Mouse (Mus musculus): ENCODE data around the gene Coq2. TPM values are rescaled to one million over a fixed set of nuclear protein-coding genes. Genes with fewer than 3 reads are reported as not detected.

The Coq2 gene
- polyA plus RNA-seq, 1 experiment, result 35.8 TPM

- no peak for TF ChIP-seq POLR2A (IDR thresholded peaks at IDR 0.05; ENCODE audit: insufficient read length, low read depth)
- no peak for TF ChIP-seq USF1 (IDR thresholded peaks at IDR 0.05; ENCODE audit: low read depth)
- TF ChIP-seq MYOG (IDR thresholded peaks at IDR 0.05; ENCODE audit: control insufficient read depth in 1 of 3, insufficient read depth in 1 of 3, insufficient read length in 2 of 3, low read depth in 2 of 3), result no peak
- TF ChIP-seq TCF12 (IDR thresholded peaks at IDR 0.05; ENCODE audit: insufficient read depth, poor library complexity, severe bottlenecking), result no peak
- TF ChIP-seq SRF (IDR thresholded peaks at IDR 0.05; ENCODE audit: control insufficient read depth, insufficient read length, low read depth), result no peak
- no peak for TF ChIP-seq TCF3 (IDR thresholded peaks at IDR 0.05; ENCODE audit: insufficient read length, low read depth)
- TF ChIP-seq REST (IDR thresholded peaks at IDR 0.05; ENCODE audit: insufficient read depth, insufficient read length), result no peak
- Histone ChIP-seq H3K27me3 (ENCODE audit: control insufficient read depth, insufficient read depth, insufficient read length) (no peaks in the 10 kb centered on the region), H3K4me3 (no peak overlapping the region), H3ac (ENCODE audit: control insufficient read depth, insufficient read length) (no peak overlapping the region), H3K4me2 (ENCODE audit: low read depth) (peak overlapping the region; percentile 15), H3K79me2 (ENCODE audit: control insufficient read depth, insufficient read depth) (no peaks in the 10 kb centered on the region), H3K36me3 (ENCODE audit: control insufficient read depth, insufficient read depth) (no peaks in the 10 kb centered on the region)
Observed at GRCm38 (mm10) chr5:100636794-100637544, 38.0 kb downstream of the Coq2 start.

- H3K36me3 ChIP-seq (ENCODE audit: control insufficient read depth, insufficient read depth), result no peaks in the 10 kb centered on the region
- no peaks in the 10 kb centered on the region for H3K79me2 ChIP-seq (ENCODE audit: control insufficient read depth, insufficient read depth)
- no peaks in the 10 kb centered on the region for H3K27me3 ChIP-seq (ENCODE audit: control insufficient read depth, insufficient read depth, insufficient read length)
- H3K4me2 ChIP-seq (ENCODE audit: low read depth), result no peak overlapping the region
- no peak overlapping the region for H3K4me3 ChIP-seq
- no peak overlapping the region for H3ac ChIP-seq (ENCODE audit: control insufficient read depth, insufficient read length)
- TF ChIP-seq POLR2A (IDR thresholded peaks at IDR 0.05; ENCODE audit: insufficient read length, low read depth), result no peak
Observed at GRCm38 (mm10) chr5:100635908-100636307, 39.0 kb downstream of the Coq2 start.

GRCm38 (mm10) chr5:100634885-100635478 is 40.0 kb downstream of the Coq2 start:
- H3K4me3 ChIP-seq, result no peak overlapping the region
- H3K27me3 ChIP-seq (ENCODE audit: control insufficient read depth, insufficient read depth, insufficient read length), result no peaks in the 10 kb centered on the region
- H3ac ChIP-seq (ENCODE audit: control insufficient read depth, insufficient read length), result no peak overlapping the region
- TF ChIP-seq USF1 (IDR thresholded peaks at IDR 0.05; ENCODE audit: low read depth) (no peak), MYOD1 (IDR thresholded peaks at IDR 0.05; ENCODE audit: control insufficient read depth in 1 of 3, insufficient read length in 2 of 3, low read depth in 2 of 3) (no peak), TCF3 (IDR thresholded peaks at IDR 0.05; ENCODE audit: insufficient read length, low read depth) (no peak), SRF (IDR thresholded peaks at IDR 0.05; ENCODE audit: control insufficient read depth, insufficient read length, low read depth) (no peak), MAX (IDR thresholded peaks at IDR 0.05; ENCODE audit: low read depth) (no peak), CEBPB (IDR thresholded peaks at IDR 0.05; ENCODE audit: insufficient read depth, poor library complexity, severe bottlenecking) (no peak), REST (IDR thresholded peaks at IDR 0.05; ENCODE audit: insufficient read depth, insufficient read length) (no peak), MYOG (IDR thresholded peaks at IDR 0.05; ENCODE audit: control insufficient read depth in 1 of 3, insufficient read depth in 1 of 3, insufficient read length in 2 of 3, low read depth in 2 of 3) (no peak), TCF12 (IDR thresholded peaks at IDR 0.05; ENCODE audit: insufficient read depth, poor library complexity, severe bottlenecking) (no peak), POLR2AphosphoS2 (IDR thresholded peaks at IDR 0.05; ENCODE audit: insufficient read length, low read depth) (no peak), POLR2A (IDR thresholded peaks at IDR 0.05; ENCODE audit: insufficient read length, low read depth) (no peak), E2F4 (IDR thresholded peaks at IDR 0.05; ENCODE audit: insufficient read depth) (no peak)
- H3K79me2 ChIP-seq (ENCODE audit: control insufficient read depth, insufficient read depth), result no peaks in the 10 kb centered on the region
- no peak overlapping the region for H3K4me2 ChIP-seq (ENCODE audit: low read depth)
- no peaks in the 10 kb centered on the region for H3K36me3 ChIP-seq (ENCODE audit: control insufficient read depth, insufficient read depth)

GRCm38 (mm10) chr5:100632540-100633129 is 42.3 kb downstream of the Coq2 start:
- H3K79me2 ChIP-seq (ENCODE audit: control insufficient read depth, insufficient read depth), result no peaks in the 10 kb centered on the region
- TF ChIP-seq CEBPB (IDR thresholded peaks at IDR 0.05; ENCODE audit: insufficient read depth, poor library complexity, severe bottlenecking) (peak; percentile 61), SRF (IDR thresholded peaks at IDR 0.05; ENCODE audit: control insufficient read depth, insufficient read length, low read depth) (no peak)
- H3K36me3 ChIP-seq (ENCODE audit: control insufficient read depth, insufficient read depth), result no peaks in the 10 kb centered on the region
- no peak overlapping the region for H3ac ChIP-seq (ENCODE audit: control insufficient read depth, insufficient read length)
- H3K4me3 ChIP-seq, result no peak overlapping the region
- H3K27me3 ChIP-seq (ENCODE audit: control insufficient read depth, insufficient read depth, insufficient read length), result no peaks in the 10 kb centered on the region
- H3K4me2 ChIP-seq (ENCODE audit: low read depth), result no peak overlapping the region

- H3K79me2 ChIP-seq (ENCODE audit: control insufficient read depth, insufficient read depth), result no peaks in the 10 kb centered on the region
- H3K4me3 ChIP-seq, result no peak overlapping the region
- no peak for TF ChIP-seq MYOD1 (IDR thresholded peaks at IDR 0.05; ENCODE audit: control insufficient read depth in 1 of 3, insufficient read length in 2 of 3, low read depth in 2 of 3)
- no peak for TF ChIP-seq SRF (IDR thresholded peaks at IDR 0.05; ENCODE audit: control insufficient read depth, insufficient read length, low read depth)
- TF ChIP-seq E2F4 (IDR thresholded peaks at IDR 0.05; ENCODE audit: insufficient read depth), result no peak
- TF ChIP-seq CEBPB (IDR thresholded peaks at IDR 0.05; ENCODE audit: insufficient read depth, poor library complexity, severe bottlenecking), result no peak
- no peak for TF ChIP-seq POLR2A (IDR thresholded peaks at IDR 0.05; ENCODE audit: insufficient read length, low read depth)
- TF ChIP-seq MAX (IDR thresholded peaks at IDR 0.05; ENCODE audit: low read depth), result no peak
- no peak for TF ChIP-seq POLR2AphosphoS2 (IDR thresholded peaks at IDR 0.05; ENCODE audit: insufficient read length, low read depth)
- TF ChIP-seq TCF3 (IDR thresholded peaks at IDR 0.05; ENCODE audit: insufficient read length, low read depth), result no peak
- no peak for TF ChIP-seq MYOG (IDR thresholded peaks at IDR 0.05; ENCODE audit: control insufficient read depth in 1 of 3, insufficient read depth in 1 of 3, insufficient read length in 2 of 3, low read depth in 2 of 3)
- TF ChIP-seq TCF12 (IDR thresholded peaks at IDR 0.05; ENCODE audit: insufficient read depth, poor library complexity, severe bottlenecking), result no peak
- no peak for TF ChIP-seq USF1 (IDR thresholded peaks at IDR 0.05; ENCODE audit: low read depth)
- TF ChIP-seq REST (IDR thresholded peaks at IDR 0.05; ENCODE audit: insufficient read depth, insufficient read length), result no peak
- no peaks in the 10 kb centered on the region for H3K36me3 ChIP-seq (ENCODE audit: control insufficient read depth, insufficient read depth)
- no peak overlapping the region for H3K4me2 ChIP-seq (ENCODE audit: low read depth)
- H3ac ChIP-seq (ENCODE audit: control insufficient read depth, insufficient read length), result no peak overlapping the region
- H3K27me3 ChIP-seq (ENCODE audit: control insufficient read depth, insufficient read depth, insufficient read length), result no peaks in the 10 kb centered on the region
Observed at GRCm38 (mm10) chr5:100628807-100629206, 46.1 kb downstream of the Coq2 start.
